Mouse (Mus musculus) cortical plate, adult 2 months (tissue): Measurements from ENCODE around the gene Ehd4.

ENCODE experiments used
- CTCF ChIP-seq: fragments of 200-500 bp; IDR thresholded peaks from 2 replicates; pipeline ENCODE4 v1.5.1; 2011; ENCODE audit warnings: mild to moderate bottlenecking, control low read depth, low read length; ENCODE audit not compliant: insufficient read depth; ENCODE audit errors: extremely low read depth
- POLR2A ChIP-seq: fragments of 200-500 bp; IDR thresholded peaks from 2 replicates; pipeline ENCODE4 v1.6.1; 2011; ENCODE audit warnings: mild to moderate bottlenecking, low read length, control low read depth; ENCODE audit not compliant: insufficient read depth; ENCODE audit errors: extremely low read depth

- TF ChIP-seq POLR2A (no peak), CTCF (no peak)
Measured at GRCm38 (mm10) chr2:120090979-120091378, 63.4 kb downstream of the Ehd4 start.
